Mouse (Mus musculus): ENCODE measurements around the gene Zfp385c. TPM values are rescaled to one million over a fixed set of nuclear protein-coding genes. Genes with fewer than 3 reads are reported as not detected.

Zfp385c gene
- polyA plus RNA-seq, 1 experiment from 2014 or later = 2.5 TPM

- no peaks in the 10 kb centered on the region for H3K9me3 ChIP-seq (replicated peaks; ENCODE audit: low read length)
- WGBS = 74% methylated on average over 3 of the region's 3 CpGs
- peak overlapping the region; percentile 19; the same call in 1 of the 2 replicates for H3K27ac ChIP-seq
- H3K4me2 ChIP-seq (ENCODE audit: low read length) = no peak overlapping the region
- H3K4me3 ChIP-seq (replicated peaks; ENCODE audit: low read depth, low read length) = no peak overlapping the region
- ATAC-seq (replicated peaks; ENCODE audit: low FRiP score, low read depth) = peak; percentile 38; the same call in 1 of the 2 replicates
- no peak overlapping the region for H3K9ac ChIP-seq (ENCODE audit: low read depth, low read length)
- H3K27me3 ChIP-seq (ENCODE audit: insufficient read depth, low read length) = no peaks in the 10 kb centered on the region
- peaks cover 7% of the 10 kb centered on the region; the same call in 1 of the 2 replicates for H3K4me1 ChIP-seq (replicated peaks; ENCODE audit: insufficient read depth, low read length)
- TF ChIP-seq CTCF (IDR thresholded peaks at IDR 0.05; ENCODE audit: low read depth) = no peak
- H3K36me3 ChIP-seq (ENCODE audit: insufficient read depth, low read length) = peaks cover 28% of the 10 kb centered on the region
- no peak for DNase-seq (ENCODE audit: low spot score)
Measured at GRCm38 (mm10) chr11:100719312-100719711, 27.1 kb upstream of the Zfp385c start.

- H3K4me1 ChIP-seq (replicated peaks; ENCODE audit: insufficient read depth, low read length) = peaks cover 11% of the 10 kb centered on the region; the same call in 1 of the 2 replicates
- no peak overlapping the region for H3K4me2 ChIP-seq (ENCODE audit: low read length)
- H3K36me3 ChIP-seq (ENCODE audit: insufficient read depth, low read length) = peaks cover 28% of the 10 kb centered on the region
- no peak overlapping the region for H3K9ac ChIP-seq (ENCODE audit: low read depth, low read length)
- H3K27me3 ChIP-seq (ENCODE audit: insufficient read depth, low read length) = no peaks in the 10 kb centered on the region
- ATAC-seq (replicated peaks; ENCODE audit: low FRiP score, low read depth) = no peak
- DNase-seq (ENCODE audit: low spot score) = no peak
- no peaks in the 10 kb centered on the region for H3K9me3 ChIP-seq (replicated peaks; ENCODE audit: low read length)
- H3K4me3 ChIP-seq (replicated peaks; ENCODE audit: low read depth, low read length) = no peak overlapping the region
- H3K27ac ChIP-seq = 0 out of 2 replicates have a peak overlapping the region, but pooled peaks have one; percentile 19
- TF ChIP-seq CTCF (IDR thresholded peaks at IDR 0.05; ENCODE audit: low read depth) = no peak
- 90% methylated on average over 4 of the region's 4 CpGs for WGBS
Measured at GRCm38 (mm10) chr11:100718866-100719265, 26.6 kb upstream of the Zfp385c start.

- TF ChIP-seq CTCF (IDR thresholded peaks at IDR 0.05; ENCODE audit: low read depth) = no peak
- H3K4me1 ChIP-seq (replicated peaks; ENCODE audit: insufficient read depth, low read length) = peaks cover 15% of the 10 kb centered on the region; the same call in 1 of the 2 replicates
- H3K4me3 ChIP-seq (replicated peaks; ENCODE audit: low read depth, low read length) = no peak overlapping the region
- H3K9me3 ChIP-seq (replicated peaks; ENCODE audit: low read length) = no peaks in the 10 kb centered on the region
- ATAC-seq (replicated peaks; ENCODE audit: low FRiP score, low read depth) (no peak), DNase-seq (ENCODE audit: low spot score) (no peak)
- H3K27ac ChIP-seq = 0 out of 2 replicates have a peak overlapping the region, but pooled peaks have one; percentile 19
- H3K9ac ChIP-seq (ENCODE audit: low read depth, low read length) = no peak overlapping the region
- H3K27me3 ChIP-seq (ENCODE audit: insufficient read depth, low read length) = no peaks in the 10 kb centered on the region
- peaks cover 28% of the 10 kb centered on the region for H3K36me3 ChIP-seq (ENCODE audit: insufficient read depth, low read length)
- no peak overlapping the region for H3K4me2 ChIP-seq (ENCODE audit: low read length)
- 94% methylated on average over 7 of the region's 7 CpGs for WGBS
Measured at GRCm38 (mm10) chr11:100718462-100718861, 26.2 kb upstream of the Zfp385c start.

- no peak for TF ChIP-seq CTCF (IDR thresholded peaks at IDR 0.05; ENCODE audit: low read depth)
- Histone ChIP-seq H3K4me2 (ENCODE audit: low read length) (no peak overlapping the region), H3K27me3 (ENCODE audit: insufficient read depth, low read length) (no peaks in the 10 kb centered on the region), H3K9me3 (replicated peaks; ENCODE audit: low read length) (no peaks in the 10 kb centered on the region), H3K4me1 (replicated peaks; ENCODE audit: insufficient read depth, low read length) (peaks cover 15% of the 10 kb centered on the region; the same call in 1 of the 2 replicates), H3K4me3 (replicated peaks; ENCODE audit: low read depth, low read length) (no peak overlapping the region), H3K36me3 (ENCODE audit: insufficient read depth, low read length) (peaks cover 28% of the 10 kb centered on the region), H3K9ac (ENCODE audit: low read depth, low read length) (no peak overlapping the region), H3K27ac (no peak overlapping the region)
- ATAC-seq (replicated peaks; ENCODE audit: low FRiP score, low read depth) (no peak), DNase-seq (ENCODE audit: low spot score) (no peak)
- WGBS = 86% methylated on average over 3 of the region's 3 CpGs
Measured at GRCm38 (mm10) chr11:100716649-100717048, 24.4 kb upstream of the Zfp385c start.

- no peak for TF ChIP-seq CTCF (IDR thresholded peaks at IDR 0.05; ENCODE audit: low read depth)
- no peak for DNase-seq (ENCODE audit: low spot score)
- Histone ChIP-seq H3K9ac (ENCODE audit: low read depth, low read length) (no peak overlapping the region), H3K4me1 (replicated peaks; ENCODE audit: insufficient read depth, low read length) (peaks cover 19% of the 10 kb centered on the region; the same call in 1 of the 2 replicates), H3K4me3 (replicated peaks; ENCODE audit: low read depth, low read length) (no peak overlapping the region), H3K27ac (no peak overlapping the region), H3K27me3 (ENCODE audit: insufficient read depth, low read length) (no peaks in the 10 kb centered on the region), H3K36me3 (ENCODE audit: insufficient read depth, low read length) (peaks cover 31% of the 10 kb centered on the region), H3K9me3 (replicated peaks; ENCODE audit: low read length) (no peaks in the 10 kb centered on the region), H3K4me2 (ENCODE audit: low read length) (no peak overlapping the region)
- no peak for ATAC-seq (replicated peaks; ENCODE audit: low FRiP score, low read depth)
- WGBS = 87% methylated on average over 6 of the region's 6 CpGs
Measured at GRCm38 (mm10) chr11:100714948-100715347, 22.7 kb upstream of the Zfp385c start.

GRCm38 (mm10) chr11:100714534-100714915 lies 22.3 kb upstream of the Zfp385c start:
- DNase-seq (ENCODE audit: low spot score) (peak; percentile 87), ATAC-seq (replicated peaks; ENCODE audit: low FRiP score, low read depth) (peak; percentile 19)
- H3K27ac ChIP-seq = peak overlapping the region; percentile 70
- H3K27me3 ChIP-seq (ENCODE audit: insufficient read depth, low read length) = no peaks in the 10 kb centered on the region
- 49% methylated on average over 6 of the region's 6 CpGs for WGBS
- H3K9ac ChIP-seq (ENCODE audit: low read depth, low read length) = peak overlapping the region; percentile 50; the same call in 1 of the 2 replicates
- H3K9me3 ChIP-seq (replicated peaks; ENCODE audit: low read length) = no peaks in the 10 kb centered on the region
- peak overlapping the region; percentile 11; the same call in 1 of the 2 replicates for H3K4me3 ChIP-seq (replicated peaks; ENCODE audit: low read depth, low read length)
- H3K36me3 ChIP-seq (ENCODE audit: insufficient read depth, low read length) = peaks cover 31% of the 10 kb centered on the region
- peak; percentile 87 for TF ChIP-seq CTCF (IDR thresholded peaks at IDR 0.05; ENCODE audit: low read depth)
- peak overlapping the region; percentile 58 for H3K4me2 ChIP-seq (ENCODE audit: low read length)
- H3K4me1 ChIP-seq (replicated peaks; ENCODE audit: insufficient read depth, low read length) = peaks cover 19% of the 10 kb centered on the region; the same call in 1 of the 2 replicates

Measured in kidney, postnatal 0 days (tissue).